Mouse (Mus musculus): Measurements from ENCODE around the gene Zcchc7. TPM values are rescaled to one million over a fixed set of nuclear protein-coding genes. Genes with fewer than 3 reads are reported as not detected.

The Zcchc7 gene
- 74.8 TPM for polyA plus RNA-seq (2017; shearing (Covaris generic))

DNA sequence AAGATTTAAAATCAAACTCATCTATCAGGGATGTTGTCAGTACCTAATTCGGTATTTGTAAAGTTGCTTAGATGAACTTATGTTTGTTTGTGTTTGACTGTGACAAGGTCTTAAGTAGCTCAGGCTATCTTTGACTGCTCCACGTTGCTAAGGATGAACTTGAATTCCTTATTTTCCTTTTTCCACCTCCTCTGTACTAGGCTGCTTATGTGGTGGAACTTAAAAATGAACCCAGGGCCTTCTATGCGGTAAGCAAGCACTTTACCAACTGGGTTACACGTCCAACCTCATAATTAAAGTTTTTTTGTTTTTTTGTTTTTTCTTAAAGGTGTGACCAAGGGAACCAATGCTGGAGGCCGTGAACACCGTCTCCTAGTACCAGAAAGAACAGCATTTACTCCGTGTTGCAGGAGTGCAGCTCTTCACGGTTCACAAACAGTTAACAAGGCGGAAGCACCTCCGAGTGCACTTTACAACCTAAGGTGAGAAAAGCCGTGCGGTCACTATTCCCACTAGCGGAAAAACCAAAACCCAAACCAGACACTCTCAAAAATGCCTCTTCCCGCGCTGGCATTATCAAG is at the start of gene Zcchc7:
Gene Zcchc7 (plus strand): TSS at position 325 of the 581 bp plus-strand sequence.

DNA sequence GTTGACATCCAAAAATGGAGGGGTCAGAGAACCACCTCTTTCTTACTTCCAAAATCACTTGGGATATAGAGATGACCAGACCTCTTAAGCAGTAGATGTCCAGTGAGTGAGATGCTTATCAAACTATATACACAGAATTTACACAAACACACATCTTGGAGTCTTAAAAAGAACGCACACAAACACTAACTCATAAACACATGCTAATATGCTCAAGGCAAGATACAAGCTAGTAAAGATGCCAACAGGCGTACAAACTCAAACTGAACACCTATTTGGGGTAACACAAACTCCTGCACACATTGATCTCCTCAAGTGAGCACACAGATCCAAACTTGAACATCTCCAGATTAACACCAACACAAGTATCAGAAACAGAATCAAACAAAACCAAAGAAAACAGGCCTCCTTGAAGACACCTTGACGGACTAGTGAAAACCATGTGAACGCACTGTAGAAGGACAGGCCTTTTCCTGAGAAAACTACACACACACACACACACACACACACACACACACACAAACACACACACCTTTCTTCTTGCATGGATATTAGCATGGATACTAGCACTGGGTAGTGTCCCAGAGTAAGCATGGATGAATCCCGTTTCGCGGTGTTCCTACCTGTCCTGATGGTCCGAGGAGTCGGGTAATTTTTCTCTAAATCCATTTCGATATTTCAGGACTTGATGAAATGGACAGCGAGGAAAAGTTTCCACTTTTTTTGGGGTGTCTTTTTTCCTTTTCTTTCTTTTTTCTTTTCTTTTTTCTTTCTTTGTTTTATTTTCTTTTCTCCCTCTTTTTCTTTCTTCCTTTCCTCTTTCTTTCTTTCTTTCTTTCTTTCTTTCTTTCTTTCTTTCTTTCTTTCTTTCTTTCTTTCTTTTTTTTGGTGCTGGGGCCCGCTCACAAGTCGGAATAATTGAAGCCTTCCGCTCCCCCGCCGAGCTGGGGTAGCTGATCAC is 45.7 kb upstream of the Zcchc7 start, which contains the start of gene Pax5:
Gene Pax5 (minus strand): TSS at position 748 of the 961 bp plus-strand sequence.

DNA sequence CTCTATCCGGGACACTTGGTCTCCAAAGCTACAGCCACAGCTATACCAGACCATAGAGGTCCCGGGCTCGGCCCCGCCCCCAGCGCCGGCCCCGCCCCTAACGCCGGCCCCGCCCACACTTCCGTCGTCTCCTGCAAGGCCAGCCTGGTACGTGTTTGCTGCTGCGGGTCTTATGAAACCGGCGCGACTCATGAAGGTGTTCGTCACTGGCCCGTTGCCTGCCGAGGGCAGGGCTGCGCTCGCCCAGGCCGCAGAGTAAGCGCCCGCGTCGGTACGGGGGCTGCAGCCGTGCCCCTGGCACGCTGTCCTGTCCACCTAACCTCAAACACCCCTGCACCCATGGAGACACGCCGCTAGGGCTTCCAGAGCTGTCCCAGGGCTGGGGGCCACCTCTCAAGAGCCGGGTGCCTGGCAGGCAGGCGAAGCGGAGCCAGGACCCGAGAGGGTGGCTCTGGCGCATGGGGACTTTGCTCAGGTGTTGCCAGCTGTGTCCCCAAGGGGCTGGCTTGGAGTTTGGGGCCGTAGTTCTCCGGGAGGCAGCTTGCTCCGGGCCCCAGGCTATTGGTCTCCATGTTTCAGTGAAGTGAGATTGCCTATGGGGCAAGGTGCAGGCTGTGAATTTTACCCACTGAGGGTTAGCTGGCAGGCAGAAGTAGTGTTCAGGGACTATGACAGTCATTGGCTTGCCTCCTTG is 225.8 kb downstream of the Zcchc7 start, which contains the start of gene Grhpr:
Gene Grhpr (plus strand): TSS at position 116 of the 694 bp plus-strand sequence.

Other genes with a start within 250 kb of the Zcchc7 start
- gene Pax5, start 45.4 kb upstream of the Zcchc7 start, polyA plus RNA-seq (2017; shearing (Covaris generic)) = not detected
- gene Grhpr, start 225.5 kb downstream of the Zcchc7 start, polyA plus RNA-seq (2017; shearing (Covaris generic)) = 18.1 TPM

Data from naive thymus-derived CD4-positive, alpha-beta T cell, adult 5 months (primary cell).